Mouse (Mus musculus): ENCODE measurements around the gene P2rx7.

DNA sequence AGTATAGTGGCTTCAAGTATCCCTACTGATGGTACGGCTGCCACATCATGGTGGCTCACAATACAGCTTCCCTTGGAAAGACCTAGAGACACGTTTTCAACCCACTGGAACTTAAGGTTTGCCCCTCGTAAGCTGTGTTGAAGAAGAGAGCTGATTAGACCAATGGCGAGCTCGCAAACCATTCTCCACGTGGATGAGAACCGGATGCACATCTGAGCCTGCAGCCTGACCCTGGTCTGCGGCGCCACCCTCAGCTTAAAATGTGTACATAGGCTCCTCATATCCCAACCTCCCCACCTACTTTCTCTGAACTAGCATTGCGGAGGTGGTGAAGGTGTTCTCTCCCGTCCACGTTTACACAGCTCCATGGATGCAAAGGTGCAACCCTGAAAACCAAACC is 37.6 kb downstream of the P2rx7 start:
- TF ChIP-seq GATA1 (IDR thresholded peaks at IDR 0.05; ENCODE audit: borderline replicate concordance, low read length) = no peak
- no peak for TF ChIP-seq FLI1 (IDR thresholded peaks at IDR 0.05; ENCODE audit: low read length)

Data from megakaryocyte, embryonic 14.5 days (primary cell).